Mouse (Mus musculus) bone marrow macrophage, adult 2 months (primary cell): Measurements from ENCODE around the gene 2310033P09Rik. TPM values are rescaled to one million over a fixed set of nuclear protein-coding genes. Genes with fewer than 3 reads are reported as not detected.

Experiments
- H3K27ac ChIP-seq: 2 replicates; pipeline ENCODE4 v1.5.1; 2012; ENCODE audit warnings: low read depth, low read length; ENCODE audit not compliant: insufficient read depth
- H3K4me1 ChIP-seq: 2 replicates; pipeline ENCODE4 v1.6.1; 2012; ENCODE audit warnings: low read length; ENCODE audit not compliant: control insufficient read depth, insufficient read depth
- H3K4me3 ChIP-seq: 2 replicates; pipeline ENCODE4 v1.5.1; 2012; ENCODE audit warnings: mild to moderate bottlenecking, low read length, moderate library complexity; ENCODE audit not compliant: insufficient read depth
- CTCF ChIP-seq: IDR thresholded peaks from 2 replicates; pipeline ENCODE4 v1.5.1; 2012; ENCODE audit warnings: low read depth, mild to moderate bottlenecking, low read length, moderate library complexity
- POLR2A ChIP-seq: IDR thresholded peaks from 2 replicates; pipeline ENCODE4 v1.6.1; 2012; ENCODE audit warnings: mild to moderate bottlenecking, low read depth, low read length, borderline replicate concordance
- polyA plus RNA-seq: library from polyadenylated mRNA; stranded (reverse); fragments of >200 nt; gene quantifications from 2 replicates; pipeline ENCODE4 v1.2.4, GENCODE M21; 2012; ENCODE audit not compliant: missing spikeins, insufficient read depth, insufficient read length

2310033P09Rik gene
- polyA plus RNA-seq, 1 experiment = 18.9 TPM

- Histone ChIP-seq H3K27ac (no peak overlapping the region), H3K4me3 (no peak overlapping the region), H3K4me1 (no peaks in the 10 kb centered on the region)
- TF ChIP-seq POLR2A = no peak
- TF ChIP-seq CTCF = no peak
Observed at GRCm38 (mm10) chr11:59259647-59260046, 51.5 kb downstream of the 2310033P09Rik start.

Other genes starting within 250 kb of the 2310033P09Rik start
- 21.2 and 22.6 TPM in 2 replicates for gene Trim11, start 230.2 kb upstream of the 2310033P09Rik start, polyA plus RNA-seq
- 0.11 TPM in 1 of 2 replicates, not detected in the other for gene Obscn, start 71.9 kb upstream of the 2310033P09Rik start, polyA plus RNA-seq
- gene Iba57, start 44.6 kb upstream of the 2310033P09Rik start, polyA plus RNA-seq = 3.3 and 4.7 TPM in 2 replicates
- gene Gjc2, start 25.1 kb upstream of the 2310033P09Rik start, polyA plus RNA-seq = not detected in 2 replicates
- gene Guk1, start 16.1 kb upstream of the 2310033P09Rik start, polyA plus RNA-seq = 32.1 and 32.3 TPM in 2 replicates
- gene Mrpl55, start 5.8 kb upstream of the 2310033P09Rik start, polyA plus RNA-seq = 20.1 and 24.1 TPM in 2 replicates
- 295 and 301 TPM in 2 replicates for gene Arf1, start 19.9 kb downstream of the 2310033P09Rik start, polyA plus RNA-seq
- gene Wnt3a, start 82.4 kb downstream of the 2310033P09Rik start, polyA plus RNA-seq = not detected in 2 replicates
- gene Wnt9a, start 98.6 kb downstream of the 2310033P09Rik start, polyA plus RNA-seq = not detected in 2 replicates
- gene Prss38, start 167.3 kb downstream of the 2310033P09Rik start, polyA plus RNA-seq = not detected in 2 replicates
- gene Jmjd4, start 241.7 kb downstream of the 2310033P09Rik start, polyA plus RNA-seq = 3.2 and 3.3 TPM in 2 replicates
- 17.1 and 18.0 TPM in 2 replicates for gene Snap47, start 242.9 kb downstream of the 2310033P09Rik start, polyA plus RNA-seq